Mouse (Mus musculus) thymus, adult 2 months (tissue): ENCODE data around the gene Atg4d. TPM values are rescaled to one million over a fixed set of nuclear protein-coding genes. Genes with fewer than 3 reads are reported as not detected.
"Not testable (repeated sequence)": the region's sequence is repeated elsewhere in the genome, so short reads cannot be mapped to it uniquely, and the experiment has no call there.

Experiments
- DNase-seq: peaks from one replicate; pipeline ENCODE4 v3.0.0; 2021
- H3K27ac ChIP-seq: fragments of 200-500 bp; 2 replicates; pipeline ENCODE4 v1.5.1; 2012; ENCODE audit warnings: low read length, control low read depth; ENCODE audit not compliant: control insufficient read depth, insufficient read depth
- H3K27me3 ChIP-seq: fragments of 200-500 bp; 2 replicates; pipeline ENCODE4 v1.6.1; 2012; ENCODE audit warnings: mild to moderate bottlenecking, low read length, moderate library complexity, mixed read lengths; ENCODE audit not compliant: control insufficient read depth, insufficient read depth
- H3K36me3 ChIP-seq: fragments of 200-500 bp; 2 replicates; pipeline ENCODE4 v1.6.1; 2012; ENCODE audit warnings: mild to moderate bottlenecking, low read length, moderate library complexity; ENCODE audit not compliant: control insufficient read depth, insufficient read depth
- H3K4me1 ChIP-seq: fragments of 200-500 bp; replicated peaks from 2 replicates; pipeline ENCODE4 v1.6.1; 2012; ENCODE audit warnings: low read length; ENCODE audit not compliant: control insufficient read depth, insufficient read depth
- H3K4me3 ChIP-seq: fragments of 200-500 bp; 2 replicates; pipeline ENCODE4 v1.5.1; 2012; ENCODE audit warnings: mild to moderate bottlenecking, low read length, control low read depth, moderate library complexity; ENCODE audit not compliant: control insufficient read depth, insufficient read depth
- CTCF ChIP-seq: fragments of 200-500 bp; IDR thresholded peaks from 2 replicates; pipeline ENCODE4 v1.5.1; 2012; ENCODE audit warnings: mild to moderate bottlenecking, control low read depth, low read length, moderate library complexity, borderline replicate concordance; ENCODE audit not compliant: control insufficient read depth, poor library complexity, insufficient read depth; ENCODE audit errors: extremely low read depth
- POLR2A ChIP-seq: fragments of 200-500 bp; IDR thresholded peaks from 2 replicates; pipeline ENCODE4 v1.6.1; 2012; ENCODE audit warnings: mild to moderate bottlenecking, low read length, control low read depth, moderate library complexity; ENCODE audit not compliant: control insufficient read depth, poor library complexity, insufficient read depth; ENCODE audit errors: extremely low read depth
- WGBS: fragments of 180-500 bp; shearing (Covaris S2); methylation state at CpG from one replicate; pipeline ENCODE4 v1.1.7; 2018; 5-methylcytosine and 5-hydroxymethylcytosine counted together
- polyA plus RNA-seq: library from polyadenylated mRNA; depleted of rRNA; stranded (reverse); fragments of >200 nt; gene quantifications from 2 replicates; pipeline ENCODE4 v1.2.3, GENCODE M21; 2012

Atg4d gene
- polyA plus RNA-seq, 1 experiment, result 87.7 TPM

GRCm38 (mm10) chr9:21290589-21290988, 25.5 kb downstream of the Atg4d start:
- Histone ChIP-seq H3K36me3 (no peaks in the 10 kb centered on the region), H3K27me3 (no peaks in the 10 kb centered on the region), H3K4me1 (peaks cover 17% of the 10 kb centered on the region), H3K4me3 (peak overlapping the region; percentile 85), H3K27ac (peak overlapping the region; percentile 72)
- no peak for DNase-seq
- TF ChIP-seq CTCF, result no peak
- no peak for TF ChIP-seq POLR2A
- WGBS, result under 1% methylated on average over 20 of the region's 20 CpGs

GRCm38 (mm10) chr9:21291022-21291787, 26.1 kb downstream of the Atg4d start, which contains the start of gene Cdkn2d:
Cdkn2d (minus strand) TSS chr9:21291407.
- H3K27me3 ChIP-seq, result no peaks in the 10 kb centered on the region
- no peaks in the 10 kb centered on the region for H3K36me3 ChIP-seq
- TF ChIP-seq CTCF (peak; percentile 66; the same call in 1 of the 2 replicates), POLR2A (peak; percentile 95)
- WGBS, result under 1% methylated on average over 51 of the region's 51 CpGs
- peak; percentile 100 for DNase-seq
- H3K27ac ChIP-seq, result peak within 1 kb of the TSS; percentile 72
- peak within 1 kb of the TSS; percentile 85 for H3K4me3 ChIP-seq
- peaks cover 17% of the 10 kb centered on the region for H3K4me1 ChIP-seq

- H3K4me1 ChIP-seq, result peaks cover 13% of the 10 kb centered on the region
- peak overlapping the region; percentile 59 for H3K4me3 ChIP-seq
- not testable (repeated sequence) for DNase-seq, H3K27me3 ChIP-seq, H3K36me3 ChIP-seq
- H3K27ac ChIP-seq, result peak overlapping the region; percentile 55
- WGBS, result 11% methylated on average over 7 of the region's 7 CpGs
Observed at GRCm38 (mm10) chr9:21291868-21292267, 26.8 kb downstream of the Atg4d start.

GRCm38 (mm10) chr9:21292271-21292670, 27.2 kb downstream of the Atg4d start:
- H3K27ac ChIP-seq, result no peak overlapping the region
- H3K36me3 ChIP-seq, result no peaks in the 10 kb centered on the region
- TF ChIP-seq CTCF, result no peak
- TF ChIP-seq POLR2A, result no peak
- peaks cover 13% of the 10 kb centered on the region for H3K4me1 ChIP-seq
- H3K4me3 ChIP-seq, result no peak overlapping the region
- no peaks in the 10 kb centered on the region for H3K27me3 ChIP-seq
- DNase-seq, result no peak
- 91% methylated on average over 3 of the region's 3 CpGs for WGBS

- Histone ChIP-seq H3K27ac (no peak overlapping the region), H3K36me3 (no peaks in the 10 kb centered on the region), H3K27me3 (no peaks in the 10 kb centered on the region), H3K4me3 (no peak overlapping the region), H3K4me1 (0 out of 2 replicates have a peak, but pooled peaks cover 4% of the 10 kb centered on the region)
- TF ChIP-seq CTCF, result no peak
- no peak for TF ChIP-seq POLR2A
- DNase-seq, result no peak
- 94% methylated on average over 10 of the region's 10 CpGs for WGBS
Observed at GRCm38 (mm10) chr9:21299014-21299413, 33.9 kb downstream of the Atg4d start.

GRCm38 (mm10) chr9:21305065-21305464, 40.0 kb downstream of the Atg4d start:
- H3K36me3 ChIP-seq, result no peaks in the 10 kb centered on the region
- no peak for DNase-seq
- 95% methylated on average over 7 of the region's 7 CpGs for WGBS
- H3K4me1 ChIP-seq, result peaks cover 17% of the 10 kb centered on the region
- H3K4me3 ChIP-seq, result no peak overlapping the region
- H3K27ac ChIP-seq, result no peak overlapping the region
- TF ChIP-seq CTCF (no peak), POLR2A (no peak)
- H3K27me3 ChIP-seq, result no peaks in the 10 kb centered on the region
